Mouse (Mus musculus) Patski (cell line): ENCODE measurements around the gene Cyp11a1. TPM values are rescaled to one million over a fixed set of nuclear protein-coding genes. Genes with fewer than 3 reads are reported as not detected.

Experiments used
- ATAC-seq: fragments of 100-300 bp; one replicate; pipeline ENCODE4 v1.8.0; 2021
- CTCF ChIA-PET: fragments of 350-600 bp; sonication (Branson Sonifier 250); formaldehyde crosslinking; loops from one replicate; lab custom pipeline; 2022; ENCODE audit warnings: inconsistent platforms; lab: Charles Lee
- POLR2A ChIA-PET: fragments of 350-600 bp; sonication (Branson Sonifier 250); formaldehyde crosslinking; loops from one replicate; lab custom pipeline; 2022; ENCODE audit warnings: antibody characterized with exemption, inconsistent platforms; lab: Charles Lee
- DNase-seq: peaks from one replicate; pipeline ENCODE4 v3.0.0-alpha.2; 2011; ENCODE audit warnings: low read depth, low spot score
- H3K27me3 ChIP-seq: fragments of 371-371 bp; one replicate; pipeline ENCODE4 v1.5.1; 2021
- CTCF ChIP-seq: fragments of 100-300 bp; IDR thresholded peaks from one replicate; pipeline ENCODE4 v1.5.1; 2021
- in situ Hi-C: fragments of 300-500 bp; cut with MboI; formaldehyde crosslinking; loops from 3 replicates; pipeline ENCODE4 v1.11.1; 2018; ENCODE audit warnings: low pct_unique_long_range_greater_than_20kb, mixed read lengths
- polyA plus RNA-seq: library from polyadenylated mRNA; unstranded; gene quantifications from one replicate; pipeline ENCODE4 v1.2.3, GENCODE M21; 2021

The Cyp11a1 gene
- polyA plus RNA-seq, 1 experiment from 2014 or later, result 0.13 TPM

DNA sequence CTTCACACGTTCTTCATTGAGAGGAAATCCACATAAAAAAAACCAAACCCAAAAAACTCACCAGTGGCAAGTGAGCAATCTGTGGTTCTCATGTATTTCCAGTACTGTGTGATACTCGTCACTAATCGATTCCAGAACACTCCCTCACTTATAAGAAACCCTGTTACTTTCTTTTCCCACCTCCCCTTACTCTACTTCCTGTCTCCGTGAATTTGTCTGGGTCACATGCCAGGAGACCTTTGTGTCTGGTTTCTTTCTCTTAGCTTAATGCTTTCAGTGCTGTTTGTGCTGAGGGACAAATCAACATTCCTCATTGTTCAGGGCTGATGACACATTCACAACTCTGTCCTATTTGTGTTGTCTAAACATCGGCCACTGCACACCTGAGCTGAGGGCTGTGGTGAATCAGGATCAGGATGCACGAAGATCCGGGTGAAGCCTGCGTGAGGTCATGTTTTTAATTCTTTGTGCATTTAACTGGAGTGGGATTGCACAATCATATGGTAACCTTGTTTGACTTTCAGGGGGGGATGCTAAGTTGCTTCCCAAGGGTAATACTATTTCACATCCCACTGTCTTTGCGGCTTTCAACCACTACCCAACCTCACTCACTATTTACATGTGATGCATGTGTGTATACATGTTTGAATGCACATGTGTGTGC lies 33.3 kb upstream of the Cyp11a1 start:
- POLR2A ChIA-PET, result interaction anchor here (0.6 to 0.8 kb wide), 4 partner anchors 34 to 357 kb away, joined by 3 to 6 read pairs (median 4); no protein-coding TSS in a partner anchor
- no peak for ATAC-seq
- TF ChIP-seq CTCF, result no peak
- CTCF ChIA-PET, result interaction anchor here (1.1 to 2.4 kb wide), 3 partner anchors 27 to 37 kb away, joined by 3 to 8 read pairs (median 5); no protein-coding TSS in a partner anchor
- no peaks in the 10 kb centered on the region for H3K27me3 ChIP-seq
- no peak for DNase-seq
- in situ Hi-C loops, result no loop called here

DNA sequence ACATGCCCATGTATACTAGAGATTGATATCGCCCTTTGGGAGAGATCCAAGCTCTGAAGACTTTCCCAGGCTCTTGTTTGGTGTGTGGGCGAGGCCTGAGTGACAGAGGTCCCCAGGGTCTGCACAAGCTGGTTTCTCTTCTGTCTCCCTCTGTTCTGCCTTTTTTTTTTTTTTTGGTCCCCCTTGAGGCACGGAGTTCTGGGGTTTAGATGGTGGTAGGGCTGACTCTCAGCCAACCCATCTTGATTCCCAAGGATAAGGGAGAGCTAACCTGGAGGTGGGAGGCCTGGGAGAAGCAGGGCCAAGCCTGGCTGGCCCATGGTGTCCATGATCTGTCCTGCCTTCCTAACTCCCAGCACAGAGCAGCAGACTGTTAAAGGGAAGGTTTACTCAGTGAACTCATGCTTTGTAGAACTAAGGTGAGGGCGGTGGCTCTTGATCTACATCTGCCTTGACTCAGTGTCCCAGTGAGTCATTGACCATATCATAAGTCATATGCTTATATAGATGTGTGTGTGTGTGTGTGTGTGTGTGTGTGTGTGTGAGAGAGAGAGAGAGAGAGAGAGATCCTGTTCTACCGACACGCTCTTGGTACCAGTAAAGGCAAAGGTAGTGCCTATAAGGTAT lies 32.7 kb upstream of the Cyp11a1 start:
- no peak for DNase-seq
- no peak for TF ChIP-seq CTCF
- POLR2A ChIA-PET, result interaction anchor here (0.6 to 0.8 kb wide), 3 partner anchors 35 to 358 kb away, joined by 3 to 6 read pairs (median 4); no protein-coding TSS in a partner anchor
- no peak for ATAC-seq
- in situ Hi-C loops, result no loop called here
- CTCF ChIA-PET, result interaction anchor here (1.9 to 2.4 kb wide), 2 partner anchors 27 to 38 kb away, joined by 5 to 8 read pairs; no protein-coding TSS in a partner anchor
- no peaks in the 10 kb centered on the region for H3K27me3 ChIP-seq

- POLR2A ChIA-PET, result interaction anchor here (1.1 kb wide), 1 partner anchor 36 kb away, joined by 3 read pairs; no protein-coding TSS in a partner anchor
- CTCF ChIA-PET, result interaction anchor here (1.1 kb wide), 2 partner anchors 9 to 38 kb away, joined by 3 to 5 read pairs; no protein-coding TSS in a partner anchor
- ATAC-seq (peak; percentile 55), DNase-seq (no peak)
- in situ Hi-C loops, result no loop called here
- no peaks in the 10 kb centered on the region for H3K27me3 ChIP-seq
- TF ChIP-seq CTCF, result no peak
These were observed 32.0 kb upstream of the Cyp11a1 start for GRCm38 (mm10) chr9:57974221-57974620.

DNA sequence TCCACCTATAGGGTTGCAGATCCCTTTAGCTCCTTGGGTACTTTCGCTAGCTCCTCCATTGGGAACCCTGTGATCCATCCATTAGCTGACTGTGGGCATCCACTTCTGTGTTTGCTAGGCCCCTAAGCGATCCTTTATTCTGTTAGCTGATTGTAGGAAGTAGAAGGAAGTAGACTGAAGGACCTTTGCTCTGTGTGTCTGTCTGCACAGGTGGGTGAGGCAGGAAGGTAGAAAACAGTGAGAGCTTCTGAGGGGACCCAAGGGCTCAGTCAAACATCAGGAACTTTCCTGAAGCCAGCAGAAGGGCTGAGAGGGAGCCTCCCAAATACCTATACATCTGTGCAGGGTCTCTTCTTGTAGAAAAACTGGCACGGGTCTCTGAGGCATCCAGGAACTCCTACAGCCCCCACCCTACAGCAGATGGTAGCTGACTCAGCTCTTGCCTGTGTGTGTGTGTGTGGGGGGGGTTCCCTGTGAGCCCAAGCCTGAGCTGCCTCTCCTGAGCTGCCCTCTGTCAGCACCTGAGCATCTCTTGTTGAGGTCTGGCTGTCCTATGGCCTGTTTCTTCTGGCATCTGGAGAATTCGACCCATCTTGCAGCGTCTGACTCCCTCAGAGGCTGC lies 30.9 kb upstream of the Cyp11a1 start:
- TF ChIP-seq CTCF, result no peak
- H3K27me3 ChIP-seq, result no peaks in the 10 kb centered on the region
- CTCF ChIA-PET, result interaction anchor here (0.9 to 1.1 kb wide), 4 partner anchors 10 to 241 kb away, joined by 3 to 6 read pairs (median 4); no protein-coding TSS in a partner anchor
- ATAC-seq (no peak), DNase-seq (no peak)
- in situ Hi-C loops, result no loop called here
- POLR2A ChIA-PET, result interaction anchor here (0.7 to 1.3 kb wide), 4 partner anchors 20 to 37 kb away, joined by 3 to 4 read pairs (median 3); no protein-coding TSS in a partner anchor

DNA sequence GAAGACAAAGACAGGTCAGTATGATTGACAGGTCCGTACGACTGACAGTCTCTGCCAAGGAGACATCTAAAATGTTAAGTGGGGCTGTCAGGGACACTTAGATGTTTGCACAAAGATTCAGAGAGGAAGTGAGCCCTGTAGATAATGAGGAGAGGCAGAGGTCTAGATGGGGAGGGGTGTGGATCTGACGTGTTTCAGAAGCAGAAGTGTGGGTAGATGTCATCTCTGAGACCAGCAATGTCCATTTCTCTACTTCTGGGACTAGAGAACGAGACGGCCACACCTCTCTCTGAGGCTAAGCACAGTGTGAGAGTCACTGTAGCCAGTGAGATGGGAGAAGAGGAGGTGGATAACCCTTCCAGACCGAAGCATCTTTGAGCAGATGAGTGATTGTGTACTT lies 28.2 kb upstream of the Cyp11a1 start:
- TF ChIP-seq CTCF, result no peak
- no peak for ATAC-seq
- DNase-seq, result no peak

DNA sequence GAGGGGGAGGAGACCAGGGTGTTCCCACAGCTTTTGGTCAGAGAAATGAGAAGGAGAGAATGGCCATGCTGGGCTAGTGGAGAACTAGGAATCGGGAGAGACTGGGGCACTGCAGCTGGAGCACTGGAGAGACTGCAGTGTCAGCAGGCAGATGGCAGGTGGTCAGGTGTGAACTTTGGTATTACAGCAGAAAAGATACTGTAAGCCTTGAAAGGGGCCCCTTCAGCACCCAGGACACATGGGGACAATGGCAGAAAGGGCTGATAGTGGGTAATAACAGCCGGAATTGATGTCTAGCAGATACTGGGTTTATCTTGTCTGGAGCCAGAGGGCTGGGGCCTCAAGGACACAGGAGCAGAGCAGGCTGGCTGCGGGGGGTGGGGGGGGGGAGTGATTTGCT lies 27.4 kb upstream of the Cyp11a1 start:
- ATAC-seq, result no peak
- ChIA-PET POLR2A (no interaction called here), CTCF (interaction anchor here (1.0 to 1.9 kb wide), 2 partner anchors 10 to 16 kb away, joined by 3 to 7 read pairs; no protein-coding TSS in a partner anchor)
- no peak for TF ChIP-seq CTCF
- in situ Hi-C loops, result no loop called here
- no peaks in the 10 kb centered on the region for H3K27me3 ChIP-seq
- DNase-seq, result no peak

More for the DNA sequence above, 28.2 kb upstream of the Cyp11a1 start:
- ChIA-PET POLR2A (no interaction called here), CTCF (interaction anchor here (1.0 to 1.9 kb wide), 2 partner anchors 11 to 17 kb away, joined by 3 to 7 read pairs; no protein-coding TSS in a partner anchor)
- in situ Hi-C loops, result no loop called here
- no peaks in the 10 kb centered on the region for H3K27me3 ChIP-seq

DNA sequence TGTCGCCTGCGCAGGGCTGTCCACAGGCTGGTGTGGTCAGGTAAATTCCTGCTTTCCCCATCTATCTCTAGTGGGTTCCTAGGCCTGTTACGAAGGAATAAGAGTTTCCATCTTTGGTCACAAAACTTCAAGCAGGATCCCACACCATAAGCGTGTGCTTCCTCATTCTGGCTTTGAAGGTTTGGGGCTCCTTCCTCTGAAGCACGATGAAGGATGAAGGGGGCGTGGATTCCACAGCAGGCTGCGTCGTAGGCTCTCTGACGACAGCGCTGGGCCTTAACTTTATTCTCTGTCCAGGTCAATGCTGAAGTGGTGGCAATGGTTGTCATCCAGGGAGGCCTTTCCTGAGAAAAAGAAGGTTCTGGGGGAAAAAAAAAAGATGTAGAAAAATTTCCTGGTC lies 25.6 kb upstream of the Cyp11a1 start:
- POLR2A ChIA-PET, result interaction anchor here (1.1 kb wide), 1 partner anchor 38 kb away, joined by 3 read pairs; no protein-coding TSS in a partner anchor
- TF ChIP-seq CTCF, result no peak
- CTCF ChIA-PET, result interaction anchor here (0.8 to 1.0 kb wide), 2 partner anchors 15 to 45 kb away, joined by 3 to 4 read pairs; no protein-coding TSS in a partner anchor
- no peaks in the 10 kb centered on the region for H3K27me3 ChIP-seq
- DNase-seq, result no peak
- ATAC-seq, result no peak
- in situ Hi-C loops, result no loop called here

DNA sequence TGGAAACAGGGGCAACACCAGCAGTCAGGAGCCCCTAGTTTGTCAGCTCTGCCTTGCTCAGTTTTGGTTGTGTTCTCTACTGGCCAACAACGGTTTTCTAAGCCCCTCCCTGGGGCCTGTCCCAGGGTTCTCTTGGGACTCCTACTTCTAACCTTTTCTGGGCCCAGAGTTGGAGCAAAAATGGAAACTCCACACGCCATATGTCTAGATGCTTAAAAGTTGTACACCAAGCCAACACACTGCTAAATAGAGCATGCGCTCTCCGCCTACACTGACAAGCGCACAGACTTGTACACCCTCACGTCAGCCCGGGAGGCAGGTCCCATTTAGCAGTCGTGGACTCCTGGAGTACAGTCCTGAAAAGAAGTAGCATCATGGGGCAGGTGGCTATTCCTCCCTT lies 20.9 kb upstream of the Cyp11a1 start:
- H3K27me3 ChIP-seq, result no peaks in the 10 kb centered on the region
- DNase-seq (no peak), ATAC-seq (no peak)
- no peak for TF ChIP-seq CTCF
- in situ Hi-C loops, result no loop called here
- ChIA-PET CTCF (no interaction called here), POLR2A (no interaction called here)

DNA sequence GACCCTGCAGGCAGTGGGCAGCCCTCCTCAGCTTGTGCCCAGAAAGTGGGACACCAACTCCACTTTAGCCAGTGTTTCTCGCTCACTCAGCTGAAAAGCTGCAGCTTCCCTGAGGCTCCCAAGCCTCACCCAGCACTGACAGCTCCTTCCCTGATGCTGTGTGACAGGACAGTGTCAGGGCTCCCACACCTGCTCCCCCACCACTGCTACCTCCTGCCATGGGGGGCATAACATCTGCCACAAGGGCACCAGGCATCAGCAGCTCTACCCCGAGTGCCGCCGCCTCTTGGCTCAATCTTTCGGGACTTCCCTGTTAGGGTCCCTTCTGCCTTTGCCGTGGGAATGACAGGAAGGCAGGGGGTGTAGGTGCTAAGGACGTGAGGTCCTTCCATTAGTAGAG lies 19.9 kb upstream of the Cyp11a1 start:
- in situ Hi-C loops, result no loop called here
- TF ChIP-seq CTCF, result no peak
- ChIA-PET CTCF (interaction anchor here (14.1 kb wide), 1 partner anchor 52 kb away, joined by 311 read pairs; the partner anchor contains the start of gene Sema7a), POLR2A (no interaction called here)
- no peaks in the 10 kb centered on the region for H3K27me3 ChIP-seq
- ATAC-seq, result no peak
- no peak for DNase-seq

DNA sequence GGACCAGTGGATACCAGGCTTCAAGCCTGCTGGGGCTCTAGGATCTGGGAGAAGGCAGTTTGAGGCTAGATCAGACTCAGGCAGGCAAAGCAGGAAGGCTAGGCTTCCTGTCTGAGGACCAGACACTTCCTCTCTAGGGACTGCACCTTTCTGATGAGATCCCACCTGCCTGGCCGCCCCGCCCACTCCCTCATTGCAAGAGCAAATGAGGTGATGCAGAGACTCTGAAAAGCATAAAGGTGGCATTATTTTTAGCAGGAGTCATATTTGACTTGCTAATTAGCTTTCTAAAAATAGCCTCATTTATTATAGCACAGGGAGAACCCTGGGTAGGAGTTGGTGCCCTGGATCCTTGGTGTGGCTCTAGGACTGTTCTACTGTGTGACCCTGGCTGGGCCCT lies 18.1 kb upstream of the Cyp11a1 start:
- in situ Hi-C loops, result no loop called here
- ChIA-PET CTCF (interaction anchor here (1.5 to 14.1 kb wide), 2 partner anchors 10 to 53 kb away, joined by 3 to 311 read pairs; partner anchors contain the start of gene Sema7a), POLR2A (interaction anchor here (1.5 to 4.0 kb wide), 2 partner anchors 49 to 52 kb away, joined by 3 to 12 read pairs; partner anchors contain the start of gene Sema7a)
- DNase-seq (no peak), ATAC-seq (no peak)
- no peaks in the 10 kb centered on the region for H3K27me3 ChIP-seq
- TF ChIP-seq CTCF, result no peak
